Mouse (Mus musculus): ENCODE data around the gene Iqsec3. TPM values are rescaled to one million over a fixed set of nuclear protein-coding genes. Genes with fewer than 3 reads are reported as not detected.

Gene Iqsec3
- polyA plus RNA-seq, 1 experiment from 2014 or later: not detected

DNA sequence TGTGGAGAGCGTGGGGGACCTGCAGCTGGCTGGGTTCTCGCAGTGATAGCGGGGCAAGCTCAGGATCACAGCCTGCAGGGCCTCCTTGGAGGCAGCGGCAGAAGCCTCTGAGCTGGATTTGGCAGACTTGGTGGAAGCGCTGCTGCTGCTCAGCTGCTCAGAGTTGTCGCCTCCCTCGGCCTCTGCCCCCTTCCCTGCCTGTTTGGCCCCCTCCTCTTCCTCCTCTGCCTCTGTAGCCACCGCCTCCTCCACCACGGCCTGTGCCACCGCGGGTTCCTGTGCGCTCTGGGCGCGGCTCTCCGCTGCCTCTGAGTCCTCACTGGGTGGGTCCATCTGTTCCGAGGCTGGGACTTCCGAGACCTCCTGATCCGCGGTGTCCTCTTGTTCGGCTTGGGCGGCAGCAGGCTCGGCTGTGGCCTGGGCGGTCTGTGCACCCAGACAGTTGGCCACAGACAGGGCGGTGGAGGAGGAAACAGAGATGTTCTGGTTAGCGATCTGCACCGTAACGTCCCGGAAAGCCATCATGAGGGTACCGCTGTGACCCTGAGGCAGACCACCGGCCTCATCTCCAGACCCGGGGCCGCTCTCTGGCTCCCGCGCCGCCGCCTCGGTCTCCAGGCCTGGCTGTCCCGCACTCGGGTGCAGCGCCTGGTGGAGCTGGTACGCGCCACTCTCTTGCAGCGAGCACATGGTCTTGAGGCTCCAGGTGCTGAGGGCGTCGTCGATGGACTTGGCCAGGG is 60.8 kb downstream of the Iqsec3 start:
- peak overlapping the region; percentile 39 for H3K4me2 ChIP-seq (ENCODE audit: low read depth, low read length)

DNA sequence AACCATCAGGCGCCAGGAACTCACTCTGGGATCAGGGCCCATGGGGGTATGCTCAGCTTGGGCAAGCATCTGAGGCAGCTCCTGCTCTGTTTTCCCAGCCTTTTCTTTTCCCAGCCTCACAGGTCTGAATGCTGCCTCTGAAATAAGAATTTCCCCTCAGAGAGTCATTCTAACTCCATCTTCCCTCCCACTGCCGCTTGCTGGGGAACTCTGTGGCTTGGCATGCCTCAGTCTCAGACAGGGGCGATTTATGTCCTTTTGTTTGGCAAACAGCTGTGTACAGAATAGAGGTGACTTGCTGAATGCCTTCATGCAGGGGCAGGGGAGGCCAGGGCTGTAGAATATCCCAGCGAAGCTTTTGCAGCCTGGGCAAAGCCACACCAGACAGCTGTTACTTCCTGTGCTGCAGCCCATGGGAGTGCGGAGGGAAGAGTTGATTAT is 65.9 kb downstream of the Iqsec3 start:
- no peak for ATAC-seq (ENCODE audit: low read depth)
- no peaks in the 10 kb centered on the region for H3K36me3 ChIP-seq (ENCODE audit: control insufficient read depth, insufficient read depth, low read length)
- H3K27ac ChIP-seq (ENCODE audit: low read length): no peak overlapping the region
- no peak overlapping the region for H3K4me2 ChIP-seq (ENCODE audit: low read depth, low read length)
- H3K9me3 ChIP-seq (ENCODE audit: control insufficient read depth, low read length): no peaks in the 10 kb centered on the region
- WGBS: 30% methylated on average over 5 of the region's 5 CpGs
- no peak overlapping the region for H3K4me3 ChIP-seq (ENCODE audit: low read length)
- H3K27me3 ChIP-seq (ENCODE audit: control insufficient read depth, insufficient read depth, low read depth, low read length): peaks cover 12% of the 10 kb centered on the region
- H3K4me1 ChIP-seq (replicated peaks; ENCODE audit: control insufficient read depth, insufficient read depth, low read length): no peaks in the 10 kb centered on the region
- H3K9ac ChIP-seq (ENCODE audit: low read length): no peak overlapping the region

More for the DNA sequence above, 60.8 kb downstream of the Iqsec3 start:
- WGBS: 2% methylated on average over 46 of the region's 46 CpGs
- Histone ChIP-seq H3K27me3 (ENCODE audit: control insufficient read depth, insufficient read depth, low read depth, low read length) (peaks cover 29% of the 10 kb centered on the region), H3K4me3 (ENCODE audit: low read length) (no peak overlapping the region; the same call in 1 of the 2 replicates), H3K9ac (ENCODE audit: low read length) (no peak overlapping the region), H3K9me3 (ENCODE audit: control insufficient read depth, low read length) (no peaks in the 10 kb centered on the region), H3K27ac (ENCODE audit: low read length) (no peak overlapping the region), H3K36me3 (ENCODE audit: control insufficient read depth, insufficient read depth, low read length) (no peaks in the 10 kb centered on the region), H3K4me1 (replicated peaks; ENCODE audit: control insufficient read depth, insufficient read depth, low read length) (no peaks in the 10 kb centered on the region)
- ATAC-seq (ENCODE audit: low read depth): no peak

DNA sequence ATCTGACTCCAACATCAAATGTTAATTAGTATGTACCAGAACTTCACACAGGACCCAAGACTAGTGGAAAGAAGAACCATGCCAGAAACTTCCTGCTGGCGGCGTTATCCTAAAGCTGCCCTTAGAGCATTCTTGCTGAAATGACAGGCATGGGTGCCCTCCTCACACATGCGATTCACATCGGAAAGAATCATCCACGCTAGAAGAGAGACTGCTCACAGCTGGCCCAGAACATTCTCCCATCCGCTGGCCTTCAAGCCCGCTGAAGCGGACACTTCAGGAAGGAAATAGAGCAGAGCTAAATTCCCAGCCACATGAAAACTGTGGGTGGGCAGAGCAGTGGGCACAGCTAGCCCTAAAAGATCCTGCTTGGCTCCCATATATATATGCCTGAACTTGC is 68.2 kb downstream of the Iqsec3 start:
- no peaks in the 10 kb centered on the region for H3K4me1 ChIP-seq (replicated peaks; ENCODE audit: control insufficient read depth, insufficient read depth, low read length)
- H3K9ac ChIP-seq (ENCODE audit: low read length): no peak overlapping the region
- H3K27me3 ChIP-seq (ENCODE audit: control insufficient read depth, insufficient read depth, low read depth, low read length): no peaks in the 10 kb centered on the region
- WGBS: 89% methylated on average over 8 of the region's 8 CpGs
- no peaks in the 10 kb centered on the region for H3K9me3 ChIP-seq (ENCODE audit: control insufficient read depth, low read length)
- no peak for ATAC-seq (ENCODE audit: low read depth)
- H3K4me2 ChIP-seq (ENCODE audit: low read depth, low read length): no peak overlapping the region
- H3K4me3 ChIP-seq (ENCODE audit: low read length): no peak overlapping the region
- no peaks in the 10 kb centered on the region for H3K36me3 ChIP-seq (ENCODE audit: control insufficient read depth, insufficient read depth, low read length)
- no peak overlapping the region for H3K27ac ChIP-seq (ENCODE audit: low read length)

DNA sequence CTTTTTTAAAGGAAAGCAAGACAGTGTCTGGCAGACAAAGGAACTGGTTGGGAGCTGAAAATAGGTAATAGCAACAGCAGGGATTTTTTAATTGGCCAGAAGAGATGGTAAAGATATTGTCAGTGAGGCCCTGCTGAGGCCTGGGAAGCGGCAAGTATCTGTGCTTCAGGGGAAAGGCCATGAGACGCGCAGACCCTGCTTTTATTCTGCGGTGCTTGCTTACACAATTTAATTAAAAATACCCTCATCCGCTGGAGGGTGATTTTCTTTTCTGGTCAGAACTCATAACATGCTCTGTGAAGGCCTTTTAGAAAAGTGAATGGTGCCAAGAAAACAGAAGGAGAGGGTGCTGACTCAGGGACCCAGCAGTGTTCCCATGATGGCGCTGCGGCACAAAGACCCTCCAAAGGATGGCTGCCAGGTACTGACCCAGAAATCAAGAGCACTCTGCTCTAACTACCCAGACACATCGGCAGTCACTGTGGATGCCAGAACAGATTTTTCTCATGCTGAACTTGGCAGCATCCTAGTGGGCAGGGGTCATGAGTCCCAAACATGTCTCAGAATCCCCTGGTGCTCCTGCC is 70.7 kb downstream of the Iqsec3 start:
- Histone ChIP-seq H3K4me2 (ENCODE audit: low read depth, low read length) (no peak overlapping the region), H3K4me1 (replicated peaks; ENCODE audit: control insufficient read depth, insufficient read depth, low read length) (no peaks in the 10 kb centered on the region), H3K27me3 (ENCODE audit: control insufficient read depth, insufficient read depth, low read depth, low read length) (no peaks in the 10 kb centered on the region), H3K4me3 (ENCODE audit: low read length) (no peak overlapping the region), H3K36me3 (ENCODE audit: control insufficient read depth, insufficient read depth, low read length) (no peaks in the 10 kb centered on the region), H3K9ac (ENCODE audit: low read length) (no peak overlapping the region), H3K27ac (ENCODE audit: low read length) (no peak overlapping the region), H3K9me3 (ENCODE audit: control insufficient read depth, low read length) (no peaks in the 10 kb centered on the region)
- ATAC-seq (ENCODE audit: low read depth): no peak
- 85% methylated on average over 8 of the region's 8 CpGs for WGBS

DNA sequence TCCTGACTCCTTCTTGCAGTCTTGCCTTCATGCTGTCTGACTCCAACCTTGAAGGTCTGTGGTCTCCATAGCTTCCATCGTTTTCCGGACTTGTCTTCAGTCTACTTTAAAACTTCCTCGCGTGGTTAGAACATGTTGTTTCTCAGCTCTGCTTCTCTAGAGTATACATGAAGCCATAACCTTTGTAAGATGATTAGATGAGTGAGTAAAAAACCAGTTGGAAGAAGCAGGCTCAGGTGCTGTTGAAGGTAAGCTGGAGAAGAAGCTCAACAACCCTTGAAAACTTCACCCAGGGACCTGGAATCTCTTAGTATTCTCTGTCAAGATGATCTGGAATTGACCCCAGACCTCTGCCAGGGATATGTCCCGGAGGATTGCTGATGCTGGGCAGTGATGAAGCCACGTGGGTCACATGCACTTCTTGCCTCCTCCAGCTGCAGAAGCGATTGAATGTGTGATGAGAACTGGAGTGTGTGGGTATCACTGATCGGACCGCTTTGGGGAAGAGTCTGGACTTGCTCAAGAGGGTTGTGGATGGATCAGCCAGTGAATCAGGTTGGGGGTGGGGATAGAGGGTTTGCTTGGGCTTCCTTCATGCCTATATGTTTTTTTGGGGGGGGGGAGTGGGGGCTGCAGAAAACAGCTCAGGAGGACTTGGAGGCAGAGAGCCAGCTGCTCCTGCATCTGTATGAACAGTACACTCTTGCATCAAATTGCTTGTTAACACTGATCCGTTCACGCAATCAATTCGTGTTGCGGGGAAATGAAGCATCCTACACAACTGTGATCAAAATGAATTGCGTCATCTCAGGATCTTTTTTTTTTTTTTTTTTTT is 71.4 kb downstream of the Iqsec3 start:
- H3K4me3 ChIP-seq (ENCODE audit: low read length): no peak overlapping the region
- H3K27ac ChIP-seq (ENCODE audit: low read length): no peak overlapping the region
- H3K36me3 ChIP-seq (ENCODE audit: control insufficient read depth, insufficient read depth, low read length): no peaks in the 10 kb centered on the region
- H3K4me1 ChIP-seq (replicated peaks; ENCODE audit: control insufficient read depth, insufficient read depth, low read length): no peaks in the 10 kb centered on the region
- H3K9me3 ChIP-seq (ENCODE audit: control insufficient read depth, low read length): no peaks in the 10 kb centered on the region
- no peaks in the 10 kb centered on the region for H3K27me3 ChIP-seq (ENCODE audit: control insufficient read depth, insufficient read depth, low read depth, low read length)
- H3K9ac ChIP-seq (ENCODE audit: low read length): no peak overlapping the region
- no peak for ATAC-seq (ENCODE audit: low read depth)
- 79% methylated on average over 14 of the region's 14 CpGs for WGBS
- H3K4me2 ChIP-seq (ENCODE audit: low read depth, low read length): no peak overlapping the region

DNA sequence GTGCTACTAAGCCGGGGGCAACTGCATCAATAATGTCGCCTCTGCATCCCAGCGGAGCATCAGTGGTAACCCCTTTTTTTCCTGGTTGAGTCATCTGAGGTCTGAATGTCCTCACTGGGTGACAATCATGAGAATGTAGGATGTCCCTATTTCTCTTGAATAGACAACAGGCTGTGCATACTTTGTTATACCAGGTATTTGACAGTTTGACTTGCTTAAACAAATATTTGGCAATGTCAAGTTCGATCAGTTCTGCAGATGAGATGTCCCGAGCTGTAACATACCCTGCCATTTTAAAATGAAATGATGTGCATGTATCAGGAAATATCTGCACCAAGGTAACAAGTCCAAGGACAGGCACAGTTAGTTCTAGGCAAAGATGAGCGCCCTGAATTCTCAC is 72.3 kb downstream of the Iqsec3 start:
- no peak for ATAC-seq (ENCODE audit: low read depth)
- Histone ChIP-seq H3K27ac (ENCODE audit: low read length) (no peak overlapping the region), H3K4me3 (ENCODE audit: low read length) (no peak overlapping the region), H3K36me3 (ENCODE audit: control insufficient read depth, insufficient read depth, low read length) (no peaks in the 10 kb centered on the region), H3K4me1 (replicated peaks; ENCODE audit: control insufficient read depth, insufficient read depth, low read length) (no peaks in the 10 kb centered on the region), H3K9ac (ENCODE audit: low read length) (no peak overlapping the region), H3K27me3 (ENCODE audit: control insufficient read depth, insufficient read depth, low read depth, low read length) (no peaks in the 10 kb centered on the region), H3K9me3 (ENCODE audit: control insufficient read depth, low read length) (no peaks in the 10 kb centered on the region), H3K4me2 (ENCODE audit: low read depth, low read length) (no peak overlapping the region)
- 72% methylated on average over 6 of the region's 6 CpGs for WGBS

DNA sequence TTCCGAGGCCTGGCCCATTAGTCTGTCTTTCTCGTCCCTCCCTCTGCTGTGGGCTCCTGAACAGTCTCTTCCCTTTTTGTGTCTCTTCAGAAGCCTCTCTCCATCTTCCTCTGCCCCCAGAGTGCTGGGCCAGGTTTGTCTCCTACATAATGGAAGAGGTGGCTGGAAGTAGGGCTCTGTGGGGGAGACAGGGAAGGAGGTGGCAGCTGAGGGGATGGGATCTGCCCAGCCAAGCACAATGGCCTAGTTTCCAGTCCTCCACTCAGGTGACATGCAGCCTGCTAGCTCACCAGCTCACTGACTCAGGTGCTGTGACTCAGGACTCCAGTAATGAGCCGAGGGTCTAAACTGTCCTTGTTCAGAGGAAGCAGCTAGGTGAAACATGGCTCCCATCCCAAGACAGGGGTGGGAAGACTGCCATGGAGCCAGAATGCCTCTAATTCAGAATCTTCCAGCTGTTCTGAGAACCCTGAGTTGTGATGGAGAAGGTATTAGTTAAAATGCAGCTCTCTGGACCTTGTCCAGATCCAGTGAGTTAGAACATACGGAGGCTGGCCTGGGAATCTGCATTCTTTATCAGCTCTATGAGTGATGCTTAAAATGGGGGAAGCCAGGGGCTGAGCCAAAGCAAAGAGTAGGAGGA is 80.7 kb downstream of the Iqsec3 start:
- no peak overlapping the region for H3K27ac ChIP-seq (ENCODE audit: low read length)
- H3K36me3 ChIP-seq (ENCODE audit: control insufficient read depth, insufficient read depth, low read length): no peaks in the 10 kb centered on the region
- no peak overlapping the region for H3K4me2 ChIP-seq (ENCODE audit: low read depth, low read length)
- no peak overlapping the region for H3K4me3 ChIP-seq (ENCODE audit: low read length)
- H3K9me3 ChIP-seq (ENCODE audit: control insufficient read depth, low read length): no peaks in the 10 kb centered on the region; the same call in 1 of the 2 replicates
- WGBS: 66% methylated on average over 4 of the region's 4 CpGs
- H3K4me1 ChIP-seq (replicated peaks; ENCODE audit: control insufficient read depth, insufficient read depth, low read length): no peaks in the 10 kb centered on the region
- H3K9ac ChIP-seq (ENCODE audit: low read length): no peak overlapping the region
- ATAC-seq (ENCODE audit: low read depth): no peak
- H3K27me3 ChIP-seq (ENCODE audit: control insufficient read depth, insufficient read depth, low read depth, low read length): no peaks in the 10 kb centered on the region

DNA sequence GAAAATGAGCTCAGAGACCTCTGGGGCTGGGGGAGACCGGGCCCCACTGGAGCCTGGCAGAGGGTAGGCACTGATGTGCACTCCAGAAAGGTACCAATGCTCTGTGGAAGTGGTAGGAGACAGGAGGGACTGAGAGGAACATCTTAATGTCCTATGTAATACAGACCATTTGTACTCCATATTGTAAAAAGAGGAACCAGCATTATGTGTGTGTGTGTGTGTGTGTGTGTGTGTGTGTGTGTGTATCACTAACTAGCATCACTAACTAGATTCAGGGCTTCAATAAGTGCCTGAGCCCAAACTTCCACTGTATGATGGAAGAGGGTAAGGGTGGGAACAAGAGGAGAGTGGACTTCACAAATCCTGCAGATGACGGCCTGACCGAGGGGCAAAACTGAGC is 88.1 kb downstream of the Iqsec3 start:
- WGBS: 79% methylated on average over 3 of the region's 3 CpGs
- H3K27ac ChIP-seq (ENCODE audit: low read length): no peak overlapping the region
- H3K9me3 ChIP-seq (ENCODE audit: control insufficient read depth, low read length): no peaks in the 10 kb centered on the region
- no peak overlapping the region for H3K4me3 ChIP-seq (ENCODE audit: low read length)
- no peaks in the 10 kb centered on the region; the same call in 1 of the 2 replicates for H3K27me3 ChIP-seq (ENCODE audit: control insufficient read depth, insufficient read depth, low read depth, low read length)
- 0 out of 2 replicates have a peak, but pooled peaks cover 2% of the 10 kb centered on the region for H3K4me1 ChIP-seq (replicated peaks; ENCODE audit: control insufficient read depth, insufficient read depth, low read length)
- H3K4me2 ChIP-seq (ENCODE audit: low read depth, low read length): no peak overlapping the region
- H3K9ac ChIP-seq (ENCODE audit: low read length): no peak overlapping the region
- no peaks in the 10 kb centered on the region for H3K36me3 ChIP-seq (ENCODE audit: control insufficient read depth, insufficient read depth, low read length)
- no peak for ATAC-seq (ENCODE audit: low read depth)

DNA sequence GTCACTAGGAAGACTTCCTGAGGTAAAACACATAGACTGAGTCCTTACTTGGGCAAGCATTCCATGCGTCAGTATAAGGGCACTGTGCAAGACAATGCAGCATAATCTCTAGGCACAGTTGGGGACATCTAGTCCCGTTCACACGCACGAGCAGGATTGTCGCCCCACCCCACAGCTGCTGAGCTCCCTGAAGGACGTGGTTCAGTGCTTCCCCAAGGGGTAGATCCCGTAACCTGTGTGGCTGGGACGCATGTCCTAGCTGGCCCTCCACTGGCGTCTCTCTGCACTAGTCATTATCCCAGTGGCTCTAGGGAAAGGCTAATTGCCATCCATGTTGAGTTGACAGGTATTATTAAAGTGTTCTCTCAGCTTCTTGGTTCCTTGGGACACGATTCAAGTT is 91.4 kb downstream of the Iqsec3 start:
- Histone ChIP-seq H3K9ac (ENCODE audit: low read length) (no peak overlapping the region), H3K27me3 (ENCODE audit: control insufficient read depth, insufficient read depth, low read depth, low read length) (no peaks in the 10 kb centered on the region; the same call in 1 of the 2 replicates), H3K9me3 (ENCODE audit: control insufficient read depth, low read length) (no peaks in the 10 kb centered on the region), H3K4me1 (replicated peaks; ENCODE audit: control insufficient read depth, insufficient read depth, low read length) (0 out of 2 replicates have a peak, but pooled peaks cover 2% of the 10 kb centered on the region), H3K4me2 (ENCODE audit: low read depth, low read length) (no peak overlapping the region), H3K4me3 (ENCODE audit: low read length) (no peak overlapping the region), H3K36me3 (ENCODE audit: control insufficient read depth, insufficient read depth, low read length) (no peaks in the 10 kb centered on the region), H3K27ac (ENCODE audit: low read length) (no peak overlapping the region)
- 54% methylated on average over 10 of the region's 10 CpGs for WGBS
- no peak for ATAC-seq (ENCODE audit: low read depth)

Measured in lung, embryonic 16.5 days (tissue).